Mouse (Mus musculus) heart, adult 2 months (tissue): ENCODE results near the gene Ccdc78.

ENCODE experiments used
- CTCF ChIP-seq: fragments of 200-600 bp; IDR thresholded peaks from 2 replicates; pipeline ENCODE4 v1.8.1; 2022; ENCODE audit warnings: antibody characterized with exemption, mild to moderate bottlenecking, moderate library complexity
- POLR2A ChIP-seq: fragments of 200-500 bp; IDR thresholded peaks from 2 replicates; pipeline ENCODE4 v1.6.1; 2011; ENCODE audit warnings: mild to moderate bottlenecking, low read depth, low read length, control low read depth; ENCODE audit not compliant: insufficient read depth

DNA sequence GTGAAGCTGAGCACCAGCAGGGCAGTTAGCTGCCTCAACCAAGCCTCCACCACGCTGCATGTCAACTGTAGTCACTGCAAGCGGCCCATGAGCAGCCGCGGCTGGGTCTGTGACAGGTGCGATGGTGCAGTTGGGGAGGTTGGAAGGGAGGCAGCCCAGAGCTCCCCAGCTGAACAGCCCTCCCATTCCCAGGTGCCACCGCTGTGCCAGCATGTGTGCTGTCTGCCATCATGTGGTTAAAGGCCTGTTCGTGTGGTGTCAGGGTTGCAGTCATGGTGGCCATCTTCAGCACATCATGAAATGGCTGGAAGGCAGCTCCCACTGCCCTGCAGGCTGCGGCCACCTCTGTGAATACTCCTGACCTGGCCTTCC lies 41.8 kb downstream of the Ccdc78 start:
- TF ChIP-seq CTCF = no peak
- no peak for TF ChIP-seq POLR2A
